Mouse (Mus musculus) heart, adult 2 months (tissue): ENCODE results near the gene Acat3.

Source experiments
- CTCF ChIP-seq: fragments of 200-600 bp; IDR thresholded peaks from 2 replicates; pipeline ENCODE4 v1.8.1; 2022; ENCODE audit warnings: antibody characterized with exemption, mild to moderate bottlenecking, moderate library complexity
- POLR2A ChIP-seq: fragments of 200-500 bp; IDR thresholded peaks from 2 replicates; pipeline ENCODE4 v1.6.1; 2011; ENCODE audit warnings: mild to moderate bottlenecking, low read depth, low read length, control low read depth; ENCODE audit not compliant: insufficient read depth

DNA sequence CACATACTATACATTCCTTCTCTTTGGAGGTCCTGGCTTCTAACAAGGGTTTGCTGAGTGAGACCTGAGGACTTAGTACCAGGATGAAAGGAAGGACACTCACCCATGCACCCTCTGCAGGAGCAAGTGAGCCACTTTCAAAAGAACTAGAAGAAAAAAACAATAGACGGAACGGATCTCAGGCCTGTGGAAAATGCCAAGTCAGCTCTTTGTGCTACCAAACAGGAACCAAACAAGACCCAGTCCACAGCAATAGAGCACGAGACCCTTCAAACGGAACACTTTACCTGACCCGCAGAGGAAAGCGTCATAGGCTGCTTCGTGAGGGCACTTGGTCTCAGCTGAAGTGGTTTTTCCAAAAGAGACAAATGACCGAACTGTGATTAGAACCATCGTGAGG lies 48.4 kb downstream of the Acat3 start:
- TF ChIP-seq CTCF: no peak
- no peak for TF ChIP-seq POLR2A
